Mouse (Mus musculus) right cerebral cortex, postnatal 10 days (tissue): ENCODE measurements around the gene Zfc3h1.

Experiments used
- DNase-seq, 2 experiments: peaks; one replicate each; pipeline ENCODE4 v3.0.0; 2021; ENCODE audit warnings: low spot score in 2 of 2

Gene Zfc3h1

GRCm38 (mm10) chr10:115384221-115385017 lies at the start of gene Zfc3h1, which contains the start of gene Thap2:
Zfc3h1 (plus strand) TSS chr10:115384959.
Thap2 (minus strand) TSS chr10:115384443.
- DNase-seq, result peak; percentile 99

GRCm38 (mm10) chr10:115336901-115337300 lies 47.9 kb upstream of the Zfc3h1 start:
- DNase-seq, result no peak

GRCm38 (mm10) chr10:115339820-115340328 lies 44.9 kb upstream of the Zfc3h1 start:
- no peak for DNase-seq

GRCm38 (mm10) chr10:115342771-115343425 lies 41.9 kb upstream of the Zfc3h1 start:
- no peak for DNase-seq

GRCm38 (mm10) chr10:115346444-115346843 lies 38.3 kb upstream of the Zfc3h1 start:
- DNase-seq, result no peak

GRCm38 (mm10) chr10:115348131-115348530 lies 36.6 kb upstream of the Zfc3h1 start:
- DNase-seq, result no peak

- DNase-seq, result no peak
These were observed 35.7 kb upstream of the Zfc3h1 start for GRCm38 (mm10) chr10:115349029-115349428.

- DNase-seq, result no peak
These were observed 35.2 kb upstream of the Zfc3h1 start for GRCm38 (mm10) chr10:115349509-115349908.

- no peak for DNase-seq
These were observed 33.9 kb upstream of the Zfc3h1 start for GRCm38 (mm10) chr10:115350810-115351397.

GRCm38 (mm10) chr10:115354553-115354952 lies 30.2 kb upstream of the Zfc3h1 start:
- DNase-seq, result no peak

GRCm38 (mm10) chr10:115355016-115355415 lies 29.7 kb upstream of the Zfc3h1 start:
- no peak for DNase-seq

- DNase-seq, result no peak
These were observed 28.7 kb upstream of the Zfc3h1 start for GRCm38 (mm10) chr10:115356106-115356505.

GRCm38 (mm10) chr10:115358216-115358919 lies 26.4 kb upstream of the Zfc3h1 start:
- no peak for DNase-seq

GRCm38 (mm10) chr10:115359066-115359465 lies 25.7 kb upstream of the Zfc3h1 start:
- no peak for DNase-seq

- peak; percentile 96 to 98 for DNase-seq
These were observed 22.7 kb upstream of the Zfc3h1 start, which contains the start of gene Tmem19 for GRCm38 (mm10) chr10:115361840-115362622. Tmem19 (minus strand) TSS chr10:115362501.

- no peak for DNase-seq
These were observed 22.2 kb upstream of the Zfc3h1 start for GRCm38 (mm10) chr10:115362623-115362964.

- DNase-seq, result no peak
These were observed 21.6 kb upstream of the Zfc3h1 start for GRCm38 (mm10) chr10:115363151-115363550.

- DNase-seq, result no peak
These were observed 3.2 kb upstream of the Zfc3h1 start for GRCm38 (mm10) chr10:115381506-115382084.

GRCm38 (mm10) chr10:115382846-115383643 lies 1.7 kb upstream of the Zfc3h1 start:
- no peak for DNase-seq
